Mouse (Mus musculus) brain, embryonic 14.5 days (tissue): ENCODE data around the gene Ubqln1. TPM values are rescaled to one million over a fixed set of nuclear protein-coding genes. Genes with fewer than 3 reads are reported as not detected.
"Not testable (repeated sequence)": the region's sequence is repeated elsewhere in the genome, so short reads cannot be mapped to it uniquely, and the experiment has no call there.

Source experiments
- DNase-seq: peaks from one replicate; pipeline ENCODE4 v3.0.0-alpha.2; 2011; ENCODE audit warnings: low read depth
- CTCF ChIP-seq: fragments of 200-500 bp; IDR thresholded peaks from 2 replicates; pipeline ENCODE4 v1.5.1; 2012; ENCODE audit warnings: inconsistent platforms, mild to moderate bottlenecking, moderate library complexity, borderline replicate concordance; ENCODE audit not compliant: insufficient read depth, insufficient read length; ENCODE audit errors: extremely low read depth
- POLR2A ChIP-seq: fragments of 200-500 bp; IDR thresholded peaks from 2 replicates; pipeline ENCODE4 v1.6.1; 2012; ENCODE audit warnings: mild to moderate bottlenecking, inconsistent platforms, borderline replicate concordance; ENCODE audit not compliant: poor library complexity, insufficient read depth, insufficient read length, severe bottlenecking; ENCODE audit errors: extremely low read depth
- polyA plus RNA-seq: library from polyadenylated mRNA; depleted of rRNA; stranded (reverse); fragments of >200 nt; gene quantifications from 2 replicates; pipeline ENCODE4 v1.2.3, GENCODE M21; 2012; rRNA removed

The Ubqln1 gene
- polyA plus RNA-seq, 1 experiment, result 127 TPM

DNA sequence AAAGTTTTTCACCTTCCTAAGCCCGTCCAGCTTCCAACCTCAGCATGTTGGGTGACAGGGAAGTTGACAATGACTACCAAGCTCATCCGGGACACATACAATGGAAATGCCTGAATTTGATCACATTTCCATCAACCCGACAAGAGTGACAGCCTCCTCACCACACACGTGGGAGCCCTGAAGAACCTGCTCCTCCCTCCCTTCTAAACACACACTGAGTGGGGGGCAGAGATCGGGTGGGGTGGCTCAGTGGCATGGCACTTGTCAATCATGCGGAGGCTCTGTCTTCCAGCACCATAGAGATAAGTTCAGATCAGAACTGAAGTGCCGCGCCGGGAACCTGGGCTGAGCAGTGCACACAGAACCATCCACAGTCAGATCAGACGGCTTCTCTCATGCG is 65.0 kb downstream of the Ubqln1 start:
- TF ChIP-seq POLR2A, result no peak
- TF ChIP-seq CTCF, result no peak
- DNase-seq, result no peak

DNA sequence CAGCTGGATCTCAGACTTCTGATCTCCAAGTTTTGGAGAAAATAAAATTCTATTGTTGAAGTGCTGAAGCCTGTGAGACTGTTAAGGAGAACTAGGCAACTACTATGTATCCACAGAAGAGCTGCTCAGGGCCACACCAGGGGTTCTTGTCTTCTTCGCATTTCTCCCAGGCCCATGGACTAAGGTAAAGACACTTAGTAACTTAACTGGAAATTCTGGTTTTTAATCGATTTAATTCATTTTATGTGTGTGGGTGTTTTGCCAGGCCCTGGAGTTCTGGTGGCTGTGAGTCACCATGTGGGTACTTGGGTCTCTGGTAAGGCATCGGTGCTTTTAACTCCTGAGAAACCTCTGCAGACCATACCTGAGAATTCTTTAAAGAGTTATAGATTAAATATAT is 65.8 kb downstream of the Ubqln1 start:
- no peak for TF ChIP-seq CTCF
- TF ChIP-seq POLR2A, result no peak
- DNase-seq, result no peak

DNA sequence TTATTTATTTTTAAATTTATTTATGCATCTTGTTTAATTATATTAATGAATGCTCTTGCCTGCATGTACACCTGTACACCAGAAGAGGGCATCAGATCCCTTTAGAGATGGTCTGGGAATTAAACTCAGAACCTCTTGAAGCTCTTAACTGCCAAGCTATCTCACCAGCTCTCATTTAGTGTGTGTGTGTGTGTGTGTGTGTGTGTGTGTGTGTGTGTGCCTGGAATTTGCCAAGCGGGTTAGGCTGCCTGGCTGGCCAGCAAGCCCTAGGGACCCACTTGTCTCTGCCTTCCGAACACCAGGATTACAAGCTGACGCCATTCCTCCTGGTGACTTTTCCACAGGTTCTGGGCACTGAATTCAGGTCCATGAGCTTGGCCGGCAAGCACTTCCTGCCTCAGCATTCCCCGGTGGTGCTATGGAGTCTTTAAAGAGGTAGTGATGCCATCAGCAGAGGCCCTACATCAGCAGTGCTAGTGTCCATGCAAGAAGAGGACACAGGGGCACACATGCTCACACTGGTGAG is 66.4 kb downstream of the Ubqln1 start:
- DNase-seq, result peak; percentile 77
- TF ChIP-seq POLR2A, result no peak
- TF ChIP-seq CTCF, result peak; percentile 45; the same call in 1 of the 2 replicates

DNA sequence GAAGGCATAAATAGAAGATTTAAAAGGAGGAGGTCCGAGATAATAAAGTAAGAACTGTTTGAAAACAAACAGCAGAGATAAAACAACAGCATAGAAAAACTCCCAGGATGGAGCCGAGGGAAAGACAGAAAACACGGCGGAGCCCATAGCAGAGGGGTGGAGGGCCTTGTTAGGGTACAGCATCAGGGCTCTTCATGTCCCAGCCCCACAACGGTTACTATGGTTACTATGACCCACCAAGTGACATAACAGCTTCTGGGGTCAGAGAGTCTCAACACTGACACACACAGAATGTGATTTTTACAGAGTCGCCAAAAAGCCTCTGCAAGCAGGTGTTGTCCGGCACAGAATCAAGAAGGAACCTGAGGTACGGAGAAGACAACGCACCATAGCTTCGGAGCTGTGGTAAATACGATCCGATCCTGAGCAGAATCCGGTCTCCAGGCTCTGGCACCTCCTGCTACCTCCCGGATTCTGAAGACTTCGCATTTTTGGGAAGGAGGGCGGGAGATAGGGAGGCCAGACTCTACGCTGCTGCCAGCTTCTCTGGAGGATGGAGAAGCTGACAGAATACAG is 67.1 kb downstream of the Ubqln1 start:
- no peak for TF ChIP-seq CTCF
- no peak for TF ChIP-seq POLR2A
- peak; percentile 94 for DNase-seq

DNA sequence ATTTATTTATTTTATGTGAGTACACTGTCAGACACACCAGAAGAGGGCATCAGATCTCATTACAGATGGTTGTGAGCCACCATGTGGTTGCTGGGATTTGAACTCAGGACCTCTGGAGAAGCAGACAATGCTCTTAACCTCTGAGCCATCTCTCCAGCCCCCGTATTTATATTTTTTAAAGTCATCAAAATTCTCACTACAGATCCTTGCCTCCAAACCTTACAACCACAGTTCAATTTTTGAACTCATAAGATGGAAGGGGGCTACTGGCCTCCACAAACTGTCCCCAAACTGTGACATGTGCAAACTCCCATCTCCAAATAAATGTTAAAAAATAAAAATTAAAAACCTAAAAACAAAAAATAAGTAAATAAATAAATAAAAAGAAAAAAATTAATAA is 67.7 kb downstream of the Ubqln1 start:
- TF ChIP-seq CTCF (no peak), POLR2A (no peak)
- DNase-seq, result no peak

DNA sequence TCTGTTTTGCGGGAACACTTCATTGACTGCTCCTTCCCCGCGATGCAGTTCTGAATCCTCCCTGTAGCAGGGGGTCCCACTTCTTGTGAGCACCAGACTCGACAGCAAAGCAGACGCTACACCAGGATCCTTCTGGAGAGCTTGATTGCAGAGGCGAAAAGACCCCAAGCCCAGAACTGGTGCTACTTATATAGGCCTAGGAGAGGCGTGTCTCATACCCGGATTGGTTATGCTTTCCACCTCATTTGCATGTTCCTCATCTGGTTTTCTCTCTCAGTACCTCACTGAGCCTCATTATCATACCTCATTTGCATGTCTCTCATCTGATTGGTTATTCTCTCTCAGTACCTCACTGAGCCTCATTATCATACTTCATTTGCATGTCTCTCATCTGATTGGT is 68.8 kb downstream of the Ubqln1 start:
- not testable (repeated sequence) for DNase-seq

DNA sequence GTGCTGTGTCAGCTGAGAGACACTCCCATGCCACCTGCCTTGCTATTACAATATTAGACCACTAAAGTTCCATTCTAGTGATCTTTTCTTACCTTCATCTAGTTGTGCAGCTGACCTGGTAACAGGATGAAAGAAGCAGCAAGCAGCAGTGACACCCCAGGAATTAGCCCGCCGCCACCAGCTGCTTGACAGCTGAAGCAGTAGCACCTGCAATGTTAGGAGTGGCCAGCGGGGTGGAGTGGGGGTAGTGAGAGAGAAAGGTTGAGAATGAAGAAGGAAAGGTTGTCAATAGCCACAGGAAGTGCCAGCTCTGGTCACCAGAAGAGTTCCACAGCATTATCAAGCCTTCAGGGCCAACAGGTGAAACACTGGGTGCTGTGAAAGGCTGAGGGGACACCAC is 83.8 kb downstream of the Ubqln1 start:
- no peak for TF ChIP-seq CTCF
- TF ChIP-seq POLR2A, result no peak
- no peak for DNase-seq

DNA sequence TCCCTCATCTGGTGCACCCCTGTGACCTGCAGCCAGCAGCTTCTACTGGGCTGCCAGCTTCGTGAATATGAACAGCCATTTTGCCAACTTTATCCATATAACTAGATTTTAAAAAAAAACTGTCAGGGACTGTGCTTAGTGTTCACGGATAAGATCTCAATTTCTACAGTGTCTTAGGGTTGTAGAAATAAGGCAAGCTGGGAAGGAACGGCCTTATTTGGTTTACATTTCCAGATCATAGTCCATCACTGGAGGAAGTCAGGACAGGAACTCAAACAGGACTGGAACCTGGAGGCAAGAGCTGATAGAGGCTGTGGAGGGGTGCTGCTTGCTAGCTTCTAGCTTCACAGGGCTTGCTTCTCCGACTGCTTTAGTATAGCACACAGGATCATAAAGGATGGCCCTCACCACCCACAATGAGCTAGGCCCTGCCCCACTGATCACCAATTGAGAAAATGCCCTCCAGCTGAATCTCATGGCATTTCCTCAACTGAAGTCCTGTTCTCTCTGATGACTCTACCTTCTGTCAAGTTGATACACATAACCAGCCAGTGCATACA is 85.7 kb downstream of the Ubqln1 start:
- no peak for DNase-seq
- no peak for TF ChIP-seq CTCF
- TF ChIP-seq POLR2A, result no peak

DNA sequence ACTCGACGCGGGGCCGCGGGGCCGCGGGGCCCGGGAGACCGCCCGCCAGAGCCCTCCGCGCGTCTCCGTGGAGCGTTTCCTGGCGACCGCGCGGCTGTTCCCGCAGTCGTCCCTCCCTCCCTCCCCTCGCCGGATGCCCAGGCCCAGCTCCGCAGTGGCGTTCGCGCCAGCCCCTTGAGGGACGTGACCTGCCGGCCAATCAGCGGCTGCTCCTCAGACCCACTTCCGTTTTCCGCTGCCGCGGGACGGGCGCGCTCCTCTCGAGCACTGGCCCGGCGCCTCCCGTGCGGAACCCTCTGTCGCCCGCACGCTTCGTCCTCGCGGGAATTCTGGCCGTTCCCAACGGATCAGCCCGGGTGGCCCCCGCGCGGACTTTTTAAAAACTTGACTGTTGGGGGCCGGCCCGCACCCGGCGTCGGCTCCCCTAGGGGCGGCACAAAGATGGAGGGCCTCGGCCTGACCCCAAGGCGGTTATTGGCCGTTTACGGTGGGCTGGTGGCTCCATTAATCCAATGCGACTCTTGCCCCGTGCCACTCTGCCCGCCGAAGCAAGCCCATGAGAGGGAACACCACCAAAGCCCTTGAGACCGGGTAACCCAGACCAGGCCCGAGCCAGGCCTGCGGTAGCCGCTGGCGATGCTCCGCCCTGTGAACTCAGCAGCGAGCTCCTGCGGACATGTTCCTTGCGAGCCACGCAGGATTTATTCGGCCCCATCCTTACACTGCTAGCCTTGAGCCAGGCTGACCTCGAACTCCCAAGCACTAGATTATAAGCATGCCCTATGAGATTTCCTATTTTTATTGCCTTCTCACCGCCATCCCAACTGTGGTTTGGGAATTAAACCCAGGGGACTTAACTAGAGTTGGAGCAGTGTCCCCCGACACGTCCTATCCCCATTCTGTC is 86.4 kb downstream of the Ubqln1 start:
- peak; percentile 98 for DNase-seq
- peak; percentile 98 for TF ChIP-seq POLR2A
- TF ChIP-seq CTCF, result no peak

DNA sequence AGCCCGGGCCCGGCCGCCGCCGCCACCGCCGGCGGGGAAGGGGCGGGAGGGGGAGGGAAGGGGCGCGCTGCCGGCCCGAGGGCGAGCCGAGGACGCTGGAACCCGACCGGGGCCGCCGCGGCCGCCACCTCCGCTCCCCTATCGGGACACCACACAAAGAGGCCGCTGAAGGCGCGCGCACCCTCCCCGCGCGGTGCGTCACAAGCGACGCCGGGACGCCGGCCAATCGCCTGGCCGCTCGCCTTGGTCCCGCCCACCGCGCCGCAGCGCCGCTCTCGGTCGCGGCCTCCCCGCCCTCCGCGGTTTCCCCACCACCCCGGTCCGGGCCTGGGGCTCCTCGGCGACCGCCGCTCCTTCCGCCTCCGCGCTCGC is 87.1 kb downstream of the Ubqln1 start, which contains the start of gene Hnrnpa0:
Gene Hnrnpa0, minus strand, starts transcription at position 161 of the 372 bp plus-strand sequence.
- TF ChIP-seq CTCF (no peak), POLR2A (peak; percentile 99)
- DNase-seq, result peak; percentile 97

DNA sequence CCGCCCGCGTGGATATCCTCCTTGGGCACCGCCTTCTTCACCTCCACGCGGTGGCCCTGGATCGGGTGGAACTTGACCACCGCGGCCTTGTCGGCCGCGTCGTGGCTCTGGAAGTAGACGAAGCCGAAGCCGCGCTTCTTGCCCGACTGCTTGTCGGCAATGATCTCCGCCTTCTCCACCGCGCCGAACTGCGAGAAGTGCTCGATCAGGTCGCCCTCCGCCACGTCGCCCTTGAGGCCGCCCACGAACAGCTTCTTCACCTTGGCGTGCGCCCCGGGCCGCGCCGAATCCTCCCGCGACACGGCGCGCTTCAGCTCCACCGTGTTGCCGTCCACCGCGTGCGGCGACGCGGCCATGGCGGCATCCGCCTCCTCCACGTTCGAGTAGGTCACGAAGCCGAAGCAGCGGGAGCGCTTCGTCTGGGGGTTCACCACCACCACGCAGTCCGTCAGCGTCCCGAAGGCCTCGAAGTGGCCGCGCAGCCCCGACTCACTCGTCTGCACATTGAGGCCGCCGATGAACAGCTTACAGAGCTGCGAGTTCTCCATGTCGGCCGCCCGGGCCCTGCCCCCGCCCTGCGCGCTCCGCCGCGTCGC is 87.6 kb downstream of the Ubqln1 start:
- TF ChIP-seq POLR2A (no peak), CTCF (no peak)
- DNase-seq, result peak; percentile 71

DNA sequence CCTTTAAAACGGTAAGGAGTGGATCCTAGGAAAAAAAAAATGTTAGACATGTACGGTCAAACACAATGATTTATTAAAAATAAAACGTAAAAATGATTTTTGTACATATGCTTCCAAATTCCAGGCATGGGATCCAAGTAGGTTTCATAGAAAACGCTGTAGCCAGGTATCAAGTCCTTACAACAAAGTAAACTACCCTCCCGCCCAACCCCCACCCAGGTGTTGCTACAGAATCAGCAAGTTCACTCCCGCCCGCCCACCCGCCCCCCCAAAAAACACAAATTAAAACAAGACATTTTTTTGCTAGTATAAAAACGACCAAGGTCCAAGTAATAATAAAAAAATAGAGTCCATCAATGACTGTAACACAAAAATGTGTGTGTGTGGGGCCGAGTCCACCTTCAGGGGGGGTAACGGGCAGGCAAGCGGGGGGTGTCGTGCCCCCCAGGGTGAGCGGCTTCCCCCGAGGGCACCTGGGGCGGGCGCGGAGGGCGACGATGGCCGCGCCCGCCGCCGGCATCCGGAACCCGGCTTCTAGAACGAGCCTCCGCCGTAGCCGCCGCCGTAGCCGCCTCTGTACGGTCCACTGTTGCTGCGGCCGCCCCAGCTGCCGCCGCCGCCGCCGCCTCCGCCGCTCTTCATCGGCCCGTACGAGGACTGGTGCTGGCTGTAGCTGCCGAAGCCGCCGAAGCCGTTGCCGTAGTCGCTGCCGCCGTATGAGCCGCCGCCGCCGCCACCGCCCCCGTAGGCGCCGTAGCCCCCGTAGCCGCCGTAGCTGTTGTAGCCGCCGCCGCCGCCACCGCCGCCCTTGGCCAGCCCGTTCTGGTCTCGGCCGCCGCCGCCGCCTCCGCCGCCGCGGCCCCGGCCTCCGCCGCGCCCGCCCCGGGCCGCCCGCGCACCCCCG is 88.3 kb downstream of the Ubqln1 start:
- TF ChIP-seq POLR2A, result no peak
- TF ChIP-seq CTCF, result no peak
- DNase-seq, result no peak

Other genes starting within 250 kb of the Ubqln1 start
- 7.7 and 10.9 TPM in 2 replicates for gene Klhl3, start 102.1 kb downstream of the Ubqln1 start, polyA plus RNA-seq
- 391 and 399 TPM in 2 replicates for gene Hnrnpa0, start 87.1 kb downstream of the Ubqln1 start, polyA plus RNA-seq
- 29.3 and 31.0 TPM in 2 replicates for gene Idnk, start 58.0 kb downstream of the Ubqln1 start, polyA plus RNA-seq
- 25.0 and 29.5 TPM in 2 replicates for gene Gkap1, start 60.0 kb upstream of the Ubqln1 start, polyA plus RNA-seq
- 1.3 and 2.5 TPM in 2 replicates for gene Kif27, start 143.5 kb upstream of the Ubqln1 start, polyA plus RNA-seq
- gene 2210016F16Rik, start 169.6 kb upstream of the Ubqln1 start, polyA plus RNA-seq, result 14.4 and 15.3 TPM in 2 replicates
- gene Rmi1, start 186.6 kb upstream of the Ubqln1 start, polyA plus RNA-seq, result 10.9 and 14.3 TPM in 2 replicates
- gene Hnrnpk, start 187.7 kb upstream of the Ubqln1 start, polyA plus RNA-seq, result 842 and 926 TPM in 2 replicates